Mouse (Mus musculus) heart, adult 8-10 months (tissue): ENCODE results near the gene Cdh23. TPM values are rescaled to one million over a fixed set of nuclear protein-coding genes. Genes with fewer than 3 reads are reported as not detected.

Experiments
- DNase-seq: peaks from one replicate; pipeline ENCODE4 v3.0.0; 2022; ENCODE audit warnings: low spot score
- total RNA-seq, 4 experiments: library from RNA; stranded (reverse); gene quantifications; 2 replicates each; pipeline ENCODE4 v1.2.4; 2022

Cdh23 gene
- total RNA-seq, 4 experiments from 2014 or later, result 5.5 to 7.6 (median 5.6) TPM

DNA sequence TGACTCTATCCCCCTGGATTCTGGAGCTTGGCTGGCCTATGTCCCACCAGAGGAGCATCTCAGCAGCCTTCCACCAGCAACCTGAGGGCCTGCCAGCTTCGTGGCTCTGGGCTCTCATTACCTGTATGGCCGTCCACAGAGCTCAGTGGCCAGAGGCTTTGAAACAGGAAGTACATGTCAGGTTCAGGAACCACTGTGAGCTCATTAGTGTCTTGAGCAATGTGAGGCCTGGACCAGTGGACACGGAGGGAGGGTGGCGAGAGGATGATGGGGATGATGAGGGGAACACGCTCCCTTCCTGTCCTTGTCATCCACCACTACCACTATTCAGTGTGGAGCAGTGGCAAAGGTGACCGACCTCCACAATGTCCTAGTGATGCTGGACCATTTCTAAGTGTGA, 326.9 kb downstream of the Cdh23 start:
- DNase-seq, result no peak

DNA sequence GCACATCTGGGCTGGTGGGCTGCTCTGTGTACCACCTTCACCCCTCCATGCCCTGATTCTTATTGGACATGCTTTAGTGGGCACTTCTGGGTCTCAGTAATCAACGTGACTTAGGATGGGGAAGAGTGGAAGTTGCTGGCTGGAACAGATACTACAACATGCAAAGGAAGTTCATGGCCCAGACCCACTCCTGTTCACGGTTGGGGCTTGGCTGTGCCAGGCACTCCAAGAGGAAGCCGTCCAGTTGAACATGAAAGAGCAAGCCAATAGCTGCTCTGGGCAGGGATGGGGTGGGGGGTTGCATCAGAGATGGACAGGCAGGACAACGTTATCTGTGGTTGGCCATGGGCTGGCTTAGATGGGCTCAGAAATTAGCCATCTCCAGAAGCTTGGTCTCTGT, 328.4 kb downstream of the Cdh23 start:
- DNase-seq, result no peak

DNA sequence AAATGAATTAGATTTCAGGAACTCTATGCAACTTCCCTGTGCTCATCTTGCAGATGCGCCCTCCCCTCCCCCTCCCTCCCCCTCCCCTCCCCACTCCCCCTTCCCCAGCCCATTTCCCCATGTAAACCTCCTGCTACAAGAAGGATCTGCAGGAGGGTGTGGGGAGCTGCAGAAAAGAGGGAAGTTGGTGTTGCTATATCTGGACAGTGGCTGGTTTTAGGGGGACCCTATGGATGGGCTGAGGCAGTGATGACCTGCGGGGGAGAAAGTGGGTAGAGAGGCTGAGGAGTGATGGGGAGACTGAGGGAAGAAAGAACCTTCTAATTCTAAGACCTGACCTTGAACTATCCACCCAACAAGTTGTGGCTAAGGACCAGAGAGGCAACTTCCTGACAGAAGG, 329.1 kb downstream of the Cdh23 start:
- no peak for DNase-seq

DNA sequence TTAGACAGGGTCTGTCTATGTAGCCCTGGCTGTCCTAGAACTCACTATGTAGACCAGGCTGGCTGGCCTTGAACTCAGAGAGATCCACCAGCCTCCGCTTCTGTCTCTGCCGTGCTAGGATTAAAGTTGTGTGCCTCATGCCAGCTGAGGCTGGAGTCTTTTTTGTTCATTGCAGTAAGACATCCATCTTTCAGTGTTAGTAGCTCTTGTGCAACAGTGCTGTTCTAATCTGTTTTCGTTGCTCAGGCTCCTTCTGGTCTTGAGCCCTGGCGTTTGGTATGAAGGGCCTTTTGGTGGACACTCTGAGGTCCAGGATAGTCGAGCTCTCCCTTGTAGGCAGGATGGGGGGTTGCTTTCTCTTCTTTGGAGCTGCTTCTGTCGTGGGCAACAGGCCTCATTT, 332.9 kb downstream of the Cdh23 start:
- DNase-seq, result no peak

DNA sequence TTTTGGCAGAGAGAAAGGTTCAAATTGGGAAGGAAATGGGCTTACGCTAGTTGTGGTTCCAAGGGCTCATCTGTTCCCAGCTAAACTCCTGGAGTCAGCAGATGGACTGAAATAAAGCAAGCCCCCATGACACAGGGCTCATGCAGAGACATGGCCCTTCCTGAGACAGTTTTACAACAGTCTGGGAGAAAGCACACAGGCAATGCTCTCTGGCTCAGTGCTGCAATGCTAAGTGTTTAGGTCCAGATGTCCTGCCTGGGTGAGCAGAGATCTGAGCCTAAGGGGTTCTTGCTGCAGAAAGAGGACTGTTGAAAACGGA, 334.0 kb downstream of the Cdh23 start:
- DNase-seq, result peak; percentile 61

DNA sequence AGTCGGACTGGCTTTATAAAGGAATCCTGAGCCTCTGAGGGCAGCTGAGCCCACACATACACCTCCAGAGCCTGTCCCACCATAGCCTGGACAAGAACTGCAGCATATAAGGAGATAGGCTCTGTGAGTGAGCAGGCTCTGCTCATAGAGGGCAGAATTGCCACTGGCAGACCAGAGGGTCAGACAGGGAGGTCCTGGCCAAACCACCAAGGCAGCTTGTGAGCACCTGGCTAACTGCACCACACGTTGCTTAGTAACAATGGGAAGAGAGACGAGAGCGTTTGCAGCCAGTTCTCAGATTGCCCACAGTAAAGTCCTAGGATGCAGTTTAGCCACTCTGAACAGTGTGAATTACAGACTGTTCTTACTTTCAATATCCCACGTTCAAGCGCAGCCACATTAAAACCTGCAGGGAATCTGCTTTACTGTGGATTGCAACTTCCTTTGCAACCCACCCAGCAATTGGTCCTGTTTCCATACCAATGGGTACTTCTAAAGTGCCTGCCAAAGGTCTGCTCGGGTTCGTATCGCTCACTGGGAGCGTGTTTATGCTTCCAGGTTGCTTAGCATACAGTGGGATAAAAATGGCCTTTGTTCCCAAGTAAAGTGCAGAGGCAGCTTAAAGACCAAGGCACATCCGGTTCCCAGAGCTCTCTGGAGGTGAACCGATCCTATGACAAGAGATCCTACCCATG, 334.5 kb downstream of the Cdh23 start:
- DNase-seq, result no peak

DNA sequence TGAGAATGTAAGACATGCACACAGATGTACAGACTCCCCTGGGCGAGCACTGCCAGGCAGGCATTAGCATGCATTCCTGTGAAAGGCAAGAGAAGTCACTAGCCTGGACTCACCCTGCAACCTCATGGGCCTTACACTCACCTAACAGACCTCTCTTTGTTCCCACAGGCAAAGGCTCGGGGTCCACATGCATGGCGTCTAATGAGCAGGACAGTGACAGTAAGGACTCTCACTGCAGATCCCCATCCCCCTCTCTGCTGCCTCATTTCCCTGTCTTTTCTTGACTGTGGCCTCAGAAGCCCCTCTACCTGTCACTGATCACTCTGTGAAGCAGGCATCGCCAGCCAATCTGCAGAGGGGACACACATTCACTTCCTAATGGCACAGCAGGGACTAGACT, 337.5 kb downstream of the Cdh23 start:
- DNase-seq, result no peak

DNA sequence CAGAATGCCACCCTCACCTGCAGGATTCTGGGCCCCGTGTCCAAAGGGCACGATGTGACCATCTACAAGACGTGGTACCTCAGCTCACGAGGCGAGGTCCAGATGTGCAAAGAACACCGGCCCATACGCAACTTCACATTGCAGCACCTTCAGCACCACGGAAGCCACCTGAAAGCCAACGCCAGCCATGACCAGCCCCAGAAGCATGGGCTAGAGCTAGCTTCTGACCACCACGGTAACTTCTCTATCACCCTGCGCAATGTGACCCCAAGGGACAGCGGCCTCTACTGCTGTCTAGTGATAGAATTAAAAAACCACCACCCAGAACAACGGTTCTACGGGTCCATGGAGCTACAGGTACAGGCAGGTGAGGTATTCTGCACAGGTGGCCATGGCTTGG, 338.4 kb downstream of the Cdh23 start:
- no peak for DNase-seq

DNA sequence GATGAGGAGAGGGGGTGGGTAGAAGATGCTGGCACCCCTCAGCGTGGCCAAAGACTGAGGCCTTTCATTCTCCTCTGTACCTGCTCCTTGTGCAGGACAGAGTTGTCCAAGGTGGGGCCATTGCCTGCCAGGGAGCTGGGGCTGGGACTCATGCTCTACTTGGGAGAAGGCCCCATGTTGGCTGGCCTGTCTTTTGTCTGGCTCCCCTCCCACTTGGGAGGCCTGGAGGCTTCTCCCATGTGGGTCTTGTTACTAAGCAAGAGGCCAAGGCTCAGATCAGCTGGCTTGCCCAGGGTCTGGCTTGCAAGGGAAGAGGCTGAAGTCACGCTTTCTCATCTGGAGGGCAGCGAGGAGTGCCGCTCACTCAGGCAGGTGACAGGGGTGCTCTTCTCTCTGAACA, 338.8 kb downstream of the Cdh23 start:
- DNase-seq, result no peak

DNA sequence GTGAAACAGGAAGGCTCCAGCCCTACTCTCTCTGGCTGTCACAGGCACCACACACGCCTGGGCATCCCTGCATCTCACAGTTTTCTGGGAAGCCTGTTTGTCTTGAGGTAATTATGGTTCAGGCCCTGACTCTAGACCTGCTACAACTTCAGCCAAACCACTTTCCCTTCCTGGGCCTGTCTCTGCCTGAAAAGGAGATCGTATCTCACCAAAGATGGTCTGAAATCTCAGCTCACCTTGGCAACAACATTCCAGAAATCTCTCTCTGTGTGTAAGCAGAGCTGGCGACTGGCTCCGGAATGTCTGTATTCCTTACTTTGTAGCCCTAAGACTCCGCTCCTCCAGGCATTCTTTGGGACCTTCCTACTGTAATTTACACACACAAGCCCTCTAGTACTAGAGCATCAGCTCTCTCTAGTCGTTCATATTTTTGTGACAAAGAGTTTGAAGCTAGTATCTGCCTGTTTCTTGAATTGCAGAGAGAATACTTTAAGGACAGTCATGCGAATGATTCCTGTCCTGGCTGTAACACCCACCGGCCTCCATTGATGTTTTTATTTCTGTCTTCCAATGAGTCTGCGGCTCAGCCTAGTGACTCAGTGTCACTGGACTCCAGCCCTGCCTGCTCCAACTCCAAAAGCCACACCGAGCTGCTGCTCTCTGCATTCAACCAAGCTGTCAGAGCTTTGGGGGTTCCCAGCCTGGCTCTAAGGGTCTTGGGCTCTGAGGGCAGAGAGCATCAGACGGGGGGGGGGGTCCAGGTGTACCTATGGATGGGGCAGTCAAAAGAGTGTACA, 341.2 kb downstream of the Cdh23 start:
- no peak for DNase-seq

DNA sequence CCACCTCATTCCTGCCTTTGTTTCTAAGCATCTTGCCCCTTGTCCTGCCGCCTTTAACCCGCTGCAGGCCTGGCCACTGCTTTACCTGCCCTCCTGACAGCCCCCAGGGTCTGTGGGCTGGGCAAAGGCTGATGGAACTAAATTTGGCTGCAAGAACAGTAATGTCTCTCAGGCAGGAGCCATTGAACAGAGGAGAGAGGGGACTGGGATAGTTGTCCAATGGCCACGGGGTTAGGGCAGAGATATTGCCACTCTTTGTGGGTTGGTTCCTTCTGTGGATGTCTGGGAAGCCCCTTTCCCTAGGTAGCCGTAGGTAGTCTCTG, 342.3 kb downstream of the Cdh23 start:
- no peak for DNase-seq

DNA sequence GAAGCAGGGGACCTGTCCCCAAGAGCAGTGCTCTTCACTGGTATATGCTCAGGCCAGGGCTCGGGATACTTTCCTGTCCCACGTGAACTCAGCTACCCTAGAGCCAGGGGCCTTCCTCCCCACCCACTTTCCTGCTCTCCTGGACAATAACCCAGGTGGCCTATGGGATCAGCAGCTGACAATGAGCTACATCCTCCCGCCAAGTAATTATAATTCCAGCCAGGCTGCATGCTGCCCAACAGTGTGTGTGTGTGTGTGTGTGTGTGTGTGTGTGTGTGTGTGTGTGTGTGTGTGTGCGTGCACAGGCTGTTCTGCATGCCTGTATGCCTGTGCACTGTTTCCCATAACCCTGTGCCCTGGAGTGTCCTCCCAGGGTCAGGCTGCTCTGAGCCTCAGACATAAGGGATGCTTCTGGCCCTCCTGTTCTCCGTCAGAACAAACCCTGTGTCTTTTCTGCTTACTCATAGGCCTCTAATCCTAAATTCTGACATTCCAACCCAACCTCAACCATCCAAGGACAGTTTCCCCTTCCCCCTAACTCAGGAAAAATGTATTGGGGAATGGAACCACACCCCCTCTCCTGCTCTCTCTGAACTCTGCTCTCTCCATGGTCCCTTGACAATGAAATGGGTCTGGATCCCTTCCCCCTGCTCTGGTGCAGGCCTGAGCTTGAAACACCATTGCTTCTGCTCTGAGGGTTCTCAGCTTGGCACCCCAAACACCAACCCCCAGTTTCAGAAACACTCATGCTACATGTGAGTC, 342.9 kb downstream of the Cdh23 start:
- DNase-seq, result peak; percentile 77

DNA sequence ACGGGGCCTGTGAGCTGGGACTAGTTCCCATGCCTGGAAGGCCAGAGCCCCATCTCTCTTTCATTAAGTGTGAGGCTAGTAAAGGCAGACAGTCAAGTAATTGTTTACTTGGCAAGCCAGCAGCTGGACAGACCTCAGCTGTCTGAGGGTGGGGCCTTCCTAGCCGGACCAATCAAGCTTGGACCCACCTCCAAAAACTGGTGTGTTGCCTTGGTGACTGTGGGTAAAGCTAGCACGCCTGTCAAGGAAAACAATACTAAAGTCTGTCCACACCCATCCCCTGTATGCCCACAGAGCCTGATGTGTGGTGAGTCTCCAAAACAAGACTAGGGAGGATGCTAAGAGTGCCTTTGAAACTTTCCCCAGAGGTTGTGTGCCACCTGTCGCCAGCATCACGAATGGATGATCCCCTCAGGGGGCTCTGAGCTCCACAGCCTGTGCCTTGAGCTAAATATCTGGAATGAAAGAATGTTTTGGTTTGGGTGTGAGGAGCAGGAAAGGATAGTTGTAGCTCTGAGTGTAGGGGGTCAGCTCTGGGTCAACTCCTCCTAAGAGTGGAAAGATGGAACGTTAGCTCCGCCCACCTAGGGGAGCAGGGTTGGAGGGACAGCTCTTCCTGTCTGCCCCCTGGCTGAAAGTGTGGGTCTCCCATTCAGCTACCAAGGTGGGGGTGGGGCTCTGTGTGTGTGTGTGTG, 344.4 kb downstream of the Cdh23 start:
- DNase-seq, result peak; percentile 88

DNA sequence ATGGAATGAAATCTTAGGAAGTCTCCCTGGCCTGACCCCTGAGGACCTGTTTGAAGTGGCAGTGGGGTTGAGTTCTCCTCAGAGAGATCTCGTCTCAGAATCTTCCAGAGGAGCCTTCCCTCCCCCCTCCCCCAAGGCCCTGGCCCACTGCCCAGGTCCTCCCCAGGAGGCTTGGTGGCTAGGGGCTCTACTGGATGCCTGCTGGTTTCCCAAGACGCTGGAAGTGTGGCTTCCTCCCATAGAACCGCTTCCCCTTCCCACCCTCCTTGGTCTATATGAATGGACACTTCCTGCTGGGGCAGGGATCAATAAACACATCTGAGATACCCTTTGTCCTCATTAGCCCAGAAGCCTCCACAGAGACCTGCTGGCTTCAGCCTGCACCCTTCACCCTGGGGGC, 345.0 kb downstream of the Cdh23 start:
- no peak for DNase-seq

DNA sequence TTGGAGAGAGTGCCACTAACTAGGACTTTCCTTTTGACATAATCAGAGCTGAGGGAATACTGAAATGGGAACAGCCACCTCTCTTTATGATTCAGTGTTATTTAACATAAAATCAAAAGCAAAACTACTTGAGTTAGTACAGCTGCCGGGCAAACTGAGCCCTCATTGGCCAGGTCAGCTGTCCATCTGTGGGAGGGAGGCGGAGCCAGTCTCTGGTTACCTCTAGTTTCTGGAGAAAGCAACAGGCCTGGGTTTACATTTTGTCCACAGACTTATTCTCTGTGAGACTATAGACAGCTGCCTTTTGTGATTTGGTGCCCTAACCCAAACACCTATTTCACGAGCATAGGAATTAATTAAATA, 345.5 kb downstream of the Cdh23 start:
- peak; percentile 93 for DNase-seq

DNA sequence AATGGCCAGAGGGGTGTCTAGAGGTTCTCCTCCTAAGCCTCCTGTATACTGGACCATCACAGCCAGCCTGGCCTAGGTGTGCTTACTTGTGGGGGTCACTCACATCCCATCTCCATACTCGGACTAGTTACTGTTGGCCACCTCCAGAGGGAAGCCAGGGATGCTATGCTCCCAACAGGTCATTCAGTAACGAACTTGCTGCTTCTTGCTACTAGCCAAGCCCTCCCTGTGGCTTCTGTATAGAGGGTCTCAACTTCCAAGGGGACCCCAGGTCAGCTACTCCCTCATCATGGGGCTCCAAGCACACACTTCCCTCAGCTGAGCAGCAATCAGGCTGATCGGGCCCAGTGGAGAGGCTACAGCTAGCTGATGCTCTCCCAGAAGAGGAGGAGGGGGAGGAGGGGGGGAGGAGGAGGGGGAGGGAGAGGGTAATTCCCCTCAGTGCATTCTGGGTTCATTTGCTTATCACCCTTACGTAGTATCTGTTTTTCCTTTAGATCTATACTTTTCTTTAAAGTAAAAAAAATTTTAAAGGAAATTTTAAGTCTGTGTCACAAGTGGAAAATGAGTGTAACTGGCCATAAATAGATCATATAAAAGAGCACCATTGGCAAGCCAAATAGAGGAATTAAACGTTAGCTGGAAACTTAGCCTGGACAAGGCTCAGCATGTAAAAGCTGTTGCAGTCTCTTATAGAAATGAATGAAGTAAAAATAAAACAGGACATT, 346.0 kb downstream of the Cdh23 start:
- DNase-seq, result no peak

DNA sequence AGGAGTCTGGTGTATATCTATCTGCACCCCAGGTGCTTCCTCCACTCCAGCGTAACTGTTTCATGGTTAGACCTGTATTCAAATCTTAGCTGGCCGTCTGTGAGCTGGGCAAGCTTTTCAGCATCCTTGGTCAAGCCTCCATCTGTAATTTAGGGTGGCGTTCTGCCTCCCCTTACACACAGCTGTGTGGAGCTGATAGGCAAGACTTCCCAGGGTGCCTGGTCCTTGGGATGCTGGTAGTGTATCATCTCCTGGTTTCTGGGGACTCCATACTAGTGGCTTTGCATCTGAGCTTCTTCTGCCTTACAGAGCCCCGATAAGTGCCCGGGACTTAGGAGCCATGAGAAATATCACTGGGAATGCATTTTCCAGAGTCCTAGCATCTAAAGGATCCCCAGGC, 346.6 kb downstream of the Cdh23 start:
- no peak for DNase-seq

DNA sequence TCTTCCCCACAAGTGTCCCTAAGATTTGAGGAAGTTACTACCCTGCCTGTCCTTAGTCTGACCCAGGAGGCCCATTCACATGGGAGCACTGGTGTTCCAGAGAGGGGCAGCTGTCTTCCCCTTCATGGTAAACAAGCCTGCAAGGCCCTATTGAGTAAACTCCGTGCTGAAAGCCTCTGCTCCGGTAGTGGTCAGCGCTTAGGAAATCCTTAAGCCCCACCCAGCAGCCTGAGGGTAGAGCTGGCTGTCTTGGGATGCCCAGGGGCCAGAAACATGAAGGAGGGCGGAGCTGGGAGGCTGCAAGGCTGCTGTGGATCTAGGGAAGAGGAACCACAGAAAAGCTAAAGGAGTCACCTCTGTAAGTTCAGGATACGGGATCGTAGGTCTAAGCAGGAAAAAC, 347.2 kb downstream of the Cdh23 start:
- peak; percentile 83 for DNase-seq

DNA sequence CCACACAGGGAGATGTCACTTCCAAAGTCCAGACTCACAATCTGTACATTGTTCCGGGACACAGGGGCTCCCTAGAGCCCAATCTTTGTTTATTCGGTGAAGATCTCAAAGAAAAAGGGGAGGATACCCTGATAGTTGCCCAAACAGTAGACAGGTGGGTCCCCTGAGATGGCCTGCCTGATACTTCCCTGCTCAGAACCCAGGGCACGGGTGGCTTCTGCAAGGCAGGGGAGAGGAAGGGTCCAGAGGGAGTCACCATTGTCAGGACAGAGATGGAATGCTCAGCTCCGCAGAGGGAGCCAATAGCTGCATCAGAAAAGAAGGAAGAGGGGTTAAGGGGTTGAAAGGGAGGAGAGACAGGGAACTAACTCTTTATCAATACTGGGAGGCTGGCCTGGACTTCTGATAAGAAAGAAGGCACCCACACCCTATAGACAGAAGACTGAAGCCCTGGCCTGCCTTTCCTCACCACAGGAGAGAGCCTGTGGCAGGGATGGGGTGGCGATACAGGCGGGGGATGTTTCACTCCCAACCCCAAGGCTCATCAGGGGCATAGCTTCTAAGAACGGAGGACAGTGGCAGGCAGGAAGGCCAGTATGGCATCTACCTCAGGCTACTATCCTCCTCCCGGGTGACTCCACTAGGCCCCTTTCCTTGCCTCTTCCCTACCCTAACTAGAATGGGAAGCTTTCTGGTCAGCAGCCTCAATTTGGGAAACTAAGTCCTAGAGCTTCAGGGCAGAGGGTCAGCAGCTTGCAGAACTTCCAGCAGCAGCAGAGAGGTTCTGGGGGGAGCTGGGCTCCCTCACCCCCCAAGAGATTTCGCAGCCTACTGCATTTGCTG, 348.3 kb downstream of the Cdh23 start:
- DNase-seq, result no peak

DNA sequence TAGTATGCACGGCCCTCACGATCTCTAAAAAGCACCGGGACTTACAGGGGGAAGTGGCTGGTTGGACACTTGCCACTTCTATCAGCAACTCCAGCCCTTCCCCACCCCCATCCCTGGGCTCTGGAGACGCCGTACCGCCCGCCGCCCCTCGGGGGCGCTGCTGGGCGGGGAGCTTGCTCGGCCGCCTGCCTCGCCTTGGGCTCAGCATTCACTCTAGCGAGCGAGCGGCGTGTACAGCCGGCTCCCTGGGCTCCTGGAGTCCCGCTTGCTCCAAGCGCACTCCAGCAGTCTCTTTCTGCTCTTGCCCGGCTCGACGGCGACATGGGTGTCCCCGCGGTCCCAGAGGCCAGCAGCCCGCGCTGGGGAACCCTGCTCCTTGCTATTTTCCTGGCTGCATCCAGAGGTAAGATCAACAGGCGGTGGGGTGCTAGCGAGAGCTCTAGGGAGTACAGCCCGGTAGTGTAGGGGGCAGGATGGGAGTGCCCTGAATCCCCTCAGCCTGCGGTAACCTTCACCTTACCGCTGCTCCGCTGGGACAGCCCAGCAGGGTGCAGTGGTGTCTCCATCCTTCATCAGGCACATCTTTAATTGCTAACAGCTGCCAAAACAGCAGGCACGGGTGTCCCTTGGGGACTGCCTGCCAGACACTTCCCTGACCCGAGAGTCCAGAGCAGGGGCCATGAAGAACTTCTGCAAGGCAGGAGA, 349.4 kb downstream of the Cdh23 start, which contains the start of gene Vsir:
TSS of gene Vsir (plus strand) at position 151 of the 705 bp plus-strand sequence.
- DNase-seq, result peak; percentile 86
